Mouse (Mus musculus) spleen, adult 2 months (tissue): ENCODE data around the gene Nae1.

ENCODE experiments used
- CTCF ChIP-seq: fragments of 200-500 bp; IDR thresholded peaks from 2 replicates; pipeline ENCODE4 v1.5.1; 2011; ENCODE audit warnings: mild to moderate bottlenecking, inconsistent platforms; ENCODE audit not compliant: insufficient read depth, insufficient read length, insufficient replicate concordance; ENCODE audit errors: extremely low read depth
- POLR2A ChIP-seq: fragments of 200-500 bp; IDR thresholded peaks from 2 replicates; pipeline ENCODE4 v1.6.1; 2011; ENCODE audit warnings: low read depth, low read length, inconsistent platforms

GRCm38 (mm10) chr8:104479091-104479490 is 55.3 kb downstream of the Nae1 start:
- TF ChIP-seq CTCF: no peak
- no peak for TF ChIP-seq POLR2A
